Mouse (Mus musculus) liver, postnatal 0 days (tissue): ENCODE results near the gene Col15a1.

Source experiments
- CTCF ChIP-seq: sonication (generic); IDR thresholded peaks from 2 replicates; pipeline ENCODE4 v1.5.1; 2016; ENCODE audit warnings: antibody characterized with exemption, low read depth
- EP300 ChIP-seq: IDR thresholded peaks from 2 replicates; pipeline ENCODE4 v1.6.1; 2016; ENCODE audit warnings: antibody characterized with exemption, low read depth, mild to moderate bottlenecking

GRCm38 (mm10) chr4:47239114-47239513 lies 31.2 kb downstream of the Col15a1 start:
- TF ChIP-seq CTCF (no peak), EP300 (no peak)
